20 mouse cellular contexts compared by ENCODE assay signal in genomic region chr16:40708558-40708957, GRCm38 (mm10).
DNase-seq lines count a peak whose midpoint lies in the region; ATAC-seq and TF ChIP-seq lines count a peak whose summit lies in the region.
"Had no signal": no experiment of that assay in that cellular context is flagged by ENCODE, and none has a peak within 500 bp of the region (broad histone marks: within the 10 kb centered on the region; RNA-seq: fewer than 3 reads in every experiment).

No protein-coding gene starts in this region.

- H3K9me3 ChIP-seq in liver, embryonic 12.5 days (replicated peaks): no peaks in the 10 kb centered on the region
- H3K9me3 ChIP-seq in liver, postnatal 0 days (ENCODE audit: low read length): no peaks in the 10 kb centered on the region
- H3K9me3 ChIP-seq in forebrain, embryonic 15.5 days: no peaks in the 10 kb centered on the region
- H3K9me3 ChIP-seq in midbrain, embryonic 15.5 days: no peaks in the 10 kb centered on the region
- H3K9me3 ChIP-seq: embryonic facial prominence, embryonic 12.5 days; lung, embryonic 15.5 days had no signal

- no peak for TF ChIP-seq EP300 in liver, postnatal 0 days (IDR thresholded peaks at IDR 0.05; ENCODE audit: low read depth)

- H3K36me3 ChIP-seq in liver, embryonic 12.5 days: no peaks in the 10 kb centered on the region
- H3K36me3 ChIP-seq in liver, postnatal 0 days (replicated peaks; ENCODE audit: insufficient read depth, low read length): no peaks in the 10 kb centered on the region
- H3K36me3 ChIP-seq in forebrain, embryonic 15.5 days: no peaks in the 10 kb centered on the region
- H3K36me3 ChIP-seq in midbrain, embryonic 15.5 days (replicated peaks): no peaks in the 10 kb centered on the region
- H3K36me3 ChIP-seq: embryonic facial prominence, embryonic 12.5 days; lung, embryonic 15.5 days had no signal

- peak overlapping the region; percentile 82; the same call in 1 of the 2 replicates for H3K27ac ChIP-seq in liver, embryonic 12.5 days
- no peak overlapping the region for H3K27ac ChIP-seq in liver, postnatal 0 days (ENCODE audit: low read depth)
- H3K27ac ChIP-seq in forebrain, embryonic 15.5 days (replicated peaks): no peak overlapping the region
- H3K27ac ChIP-seq in midbrain, embryonic 15.5 days: no peak overlapping the region
- H3K27ac ChIP-seq: embryonic facial prominence, embryonic 12.5 days; lung, embryonic 15.5 days; stomach, postnatal 0 days had no signal

- H3K4me1 ChIP-seq in liver, embryonic 12.5 days: peaks cover 31% of the 10 kb centered on the region
- no peaks in the 10 kb centered on the region for H3K4me1 ChIP-seq in liver, postnatal 0 days (ENCODE audit: insufficient read depth)
- H3K4me1 ChIP-seq in forebrain, embryonic 15.5 days: peaks cover 28% of the 10 kb centered on the region
- peaks cover 23% of the 10 kb centered on the region for H3K4me1 ChIP-seq in midbrain, embryonic 15.5 days
- H3K4me1 ChIP-seq: lung, embryonic 15.5 days had no signal

- DNase-seq in cerebellum, adult 9-11 months: peak; percentile 3
- DNase-seq in cerebellum, adult 11-12 months: no peak
- DNase-seq in liver, postnatal 0 days: no peak
- no peak for DNase-seq in right cerebral cortex, postnatal 36 days (ENCODE audit: low spot score in 2 of 2)
- DNase-seq in spleen, postnatal 10 days (ENCODE audit: low spot score in 2 of 2): no peak
- DNase-seq: adrenal gland, postnatal 25 days; gastrocnemius, postnatal 10 days; heart, postnatal 4 days; kidney, adult 11 months; kidney, postnatal 14 days; layer of hippocampus, adult 9-11 months; thymus, postnatal 25 days had no signal

- 63% methylated on average over 2 of the region's 2 CpGs for WGBS in liver, embryonic 12.5 days (ENCODE audit: insufficient replicate concordance)
- WGBS in liver, postnatal 0 days (ENCODE audit: insufficient replicate concordance): 61% methylated on average over 2 of the region's 2 CpGs
- WGBS in forebrain, embryonic 15.5 days: 22% methylated on average over 2 of the region's 2 CpGs
- whole genome bisulfite sequencing in midbrain, embryonic 15.5 days: 27% methylated on average over 2 of the region's 2 CpGs

- TF ChIP-seq CTCF in liver, postnatal 0 days (IDR thresholded peaks at IDR 0.05; ENCODE audit: low read depth): no peak

- no peak for ATAC-seq in liver, embryonic 12.5 days
- ATAC-seq in liver, postnatal 0 days: no peak
- peak; percentile 81 for ATAC-seq in forebrain, embryonic 15.5 days (replicated peaks)
- ATAC-seq in midbrain, embryonic 15.5 days (replicated peaks): peak; percentile 68

- no peak overlapping the region for H3K9ac ChIP-seq in liver, embryonic 12.5 days
- no peak overlapping the region for H3K9ac ChIP-seq in liver, postnatal 0 days (replicated peaks)
- H3K9ac ChIP-seq in forebrain, embryonic 15.5 days (replicated peaks): no peak overlapping the region
- no peak overlapping the region for H3K9ac ChIP-seq in midbrain, embryonic 15.5 days
- H3K9ac ChIP-seq: embryonic facial prominence, embryonic 12.5 days; lung, embryonic 15.5 days had no signal

- no peak overlapping the region for H3K4me3 ChIP-seq in liver, embryonic 12.5 days
- no peak overlapping the region for H3K4me3 ChIP-seq in liver, postnatal 0 days (ENCODE audit: low read depth, low read length)
- no peak overlapping the region for H3K4me3 ChIP-seq in forebrain, embryonic 15.5 days
- no peak overlapping the region for H3K4me3 ChIP-seq in midbrain, embryonic 15.5 days
- H3K4me3 ChIP-seq: embryonic facial prominence, embryonic 12.5 days; lung, embryonic 15.5 days had no signal

- no peaks in the 10 kb centered on the region for H3K27me3 ChIP-seq in liver, embryonic 12.5 days (replicated peaks)
- no peaks in the 10 kb centered on the region for H3K27me3 ChIP-seq in liver, postnatal 0 days (ENCODE audit: insufficient read depth, low read length)
- H3K27me3 ChIP-seq in forebrain, embryonic 15.5 days: no peaks in the 10 kb centered on the region
- no peaks in the 10 kb centered on the region for H3K27me3 ChIP-seq in midbrain, embryonic 15.5 days (replicated peaks)
- H3K27me3 ChIP-seq: CH12.LX; embryonic facial prominence, embryonic 12.5 days; lung, embryonic 15.5 days had no signal

- no peak overlapping the region for H3K4me2 ChIP-seq in liver, embryonic 12.5 days
- no peak overlapping the region for H3K4me2 ChIP-seq in liver, postnatal 0 days (ENCODE audit: low read depth, low read length)
- H3K4me2 ChIP-seq in forebrain, embryonic 15.5 days (replicated peaks): no peak overlapping the region
- H3K4me2 ChIP-seq in midbrain, embryonic 15.5 days: no peak overlapping the region
- H3K4me2 ChIP-seq: embryonic facial prominence, embryonic 12.5 days; heart, embryonic 11.5 days; lung, embryonic 15.5 days had no signal

Comparison
In these comparisons a context has a peak if more than half of its experiments do, and no peak if none do; other contexts are left out.
1. ATAC-seq: peak in forebrain, embryonic 15.5 days (single experiment) and midbrain, embryonic 15.5 days (single experiment); none in liver, embryonic 12.5 days (single experiment) and liver, postnatal 0 days (single experiment).